Mouse (Mus musculus) T-cell, adult 66 days (primary cell): ENCODE results near the gene Tnfrsf22. TPM values are rescaled to one million over a fixed set of nuclear protein-coding genes. Genes with fewer than 3 reads are reported as not detected.

Experiments
- total RNA-seq, 2 experiments: library from RNA; stranded (reverse); gene quantifications; 3 replicates in 1 of 2; 4 replicates in 1 of 2; pipeline ENCODE4 v1.2.4; 2023

The Tnfrsf22 gene
- 10 to 100 TPM; 15.1 to 22.9 TPM for total RNA-seq

DNA sequence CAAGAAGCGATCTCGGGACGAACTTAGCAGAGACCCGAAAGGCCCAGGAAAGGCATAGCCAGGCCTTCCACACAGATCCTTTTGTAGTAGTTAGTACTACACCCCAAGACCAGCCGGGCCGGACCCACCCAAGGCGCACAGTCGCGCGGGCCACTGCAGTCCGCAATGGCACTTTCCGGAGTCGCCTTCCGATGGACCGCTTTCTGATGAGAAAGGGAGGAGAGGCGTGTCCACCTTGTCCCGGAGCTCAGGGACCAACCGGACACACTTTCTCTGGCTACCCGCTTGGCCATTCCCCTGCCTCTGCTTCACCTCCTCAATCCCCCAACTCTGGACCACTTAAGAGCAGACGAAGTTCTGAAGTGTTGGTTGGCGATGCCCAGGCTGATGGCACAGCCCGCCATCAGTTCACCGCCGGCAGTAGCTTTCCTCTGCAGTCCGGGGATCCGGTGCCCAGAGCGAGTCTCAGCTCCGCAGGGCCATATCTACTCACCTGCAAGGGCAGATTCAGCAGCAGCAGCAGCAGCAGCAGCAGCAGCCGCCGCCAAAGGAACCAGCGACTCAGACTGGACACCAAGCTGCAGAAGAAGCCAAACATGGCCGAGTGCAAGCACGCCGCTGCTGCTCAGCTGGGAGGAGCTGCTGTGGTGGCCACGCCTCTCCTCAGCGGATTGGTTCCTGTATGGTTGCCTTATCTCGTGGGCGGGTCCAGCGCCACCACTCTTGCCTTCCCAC lies at the start of gene Tnfrsf22:
Gene Tnfrsf22 (minus strand): TSS at position 628 of the 735 bp plus-strand sequence.

DNA sequence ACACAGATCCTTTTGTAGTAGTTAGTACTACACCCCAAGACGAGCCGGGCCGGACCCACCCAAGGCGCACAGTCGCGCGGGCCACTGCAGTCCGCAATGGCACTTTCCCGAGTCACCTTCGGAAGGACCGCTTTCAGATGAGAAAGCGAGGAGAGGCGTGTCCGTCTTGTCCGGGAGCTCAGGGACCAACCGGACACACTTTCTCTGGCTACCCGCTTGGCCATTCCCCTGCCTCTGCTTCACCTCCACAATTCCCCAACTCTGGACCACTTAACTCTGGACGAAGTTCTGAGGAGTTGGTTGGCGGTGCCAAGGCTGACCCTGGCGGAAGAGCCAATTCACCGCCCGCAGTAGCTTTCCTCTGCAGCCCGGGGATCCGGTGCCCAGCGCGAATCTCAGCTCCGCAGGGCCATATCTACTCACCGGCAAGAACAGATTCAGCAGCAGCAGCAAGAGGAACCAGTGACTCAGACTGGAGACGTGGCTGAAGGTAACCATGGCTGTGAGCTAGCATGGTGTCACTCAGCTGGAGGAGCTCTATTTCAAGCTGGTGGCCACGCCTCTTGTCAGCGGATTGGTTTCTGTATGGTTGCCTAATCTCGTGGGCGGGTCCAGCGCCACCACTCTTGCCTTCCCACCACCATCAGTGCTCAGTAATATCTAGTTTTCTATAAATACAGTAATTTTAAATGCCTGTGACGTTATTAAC lies 36.1 kb upstream of the Tnfrsf22 start, which contains the start of gene Tnfrsf23:
Gene Tnfrsf23 (minus strand): TSS at position 514 of the 709 bp plus-strand sequence.

DNA sequence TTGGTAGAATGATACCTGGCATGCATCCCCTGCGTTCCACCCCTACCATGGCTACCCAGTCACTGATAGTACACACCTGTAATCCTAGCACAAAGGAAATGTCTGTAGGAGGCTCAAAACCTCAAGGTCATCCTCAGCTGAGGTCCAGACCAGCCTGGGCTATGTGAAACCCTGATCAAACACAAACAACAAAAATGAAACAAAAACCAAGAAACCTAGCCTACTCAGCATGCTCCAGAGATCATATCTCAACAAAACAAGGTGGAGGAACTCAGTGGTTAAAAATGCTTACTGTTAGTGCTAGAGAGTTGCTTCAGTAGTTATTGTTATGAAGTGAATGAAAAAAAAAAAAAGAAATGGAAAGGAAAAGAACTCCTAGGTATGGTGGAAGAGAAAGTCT lies 20.9 kb downstream of the Tnfrsf22 start, which contains the start of gene Tnfrsf26:
Gene Tnfrsf26 (minus strand): TSS at position 183 of the 400 bp plus-strand sequence.

DNA sequence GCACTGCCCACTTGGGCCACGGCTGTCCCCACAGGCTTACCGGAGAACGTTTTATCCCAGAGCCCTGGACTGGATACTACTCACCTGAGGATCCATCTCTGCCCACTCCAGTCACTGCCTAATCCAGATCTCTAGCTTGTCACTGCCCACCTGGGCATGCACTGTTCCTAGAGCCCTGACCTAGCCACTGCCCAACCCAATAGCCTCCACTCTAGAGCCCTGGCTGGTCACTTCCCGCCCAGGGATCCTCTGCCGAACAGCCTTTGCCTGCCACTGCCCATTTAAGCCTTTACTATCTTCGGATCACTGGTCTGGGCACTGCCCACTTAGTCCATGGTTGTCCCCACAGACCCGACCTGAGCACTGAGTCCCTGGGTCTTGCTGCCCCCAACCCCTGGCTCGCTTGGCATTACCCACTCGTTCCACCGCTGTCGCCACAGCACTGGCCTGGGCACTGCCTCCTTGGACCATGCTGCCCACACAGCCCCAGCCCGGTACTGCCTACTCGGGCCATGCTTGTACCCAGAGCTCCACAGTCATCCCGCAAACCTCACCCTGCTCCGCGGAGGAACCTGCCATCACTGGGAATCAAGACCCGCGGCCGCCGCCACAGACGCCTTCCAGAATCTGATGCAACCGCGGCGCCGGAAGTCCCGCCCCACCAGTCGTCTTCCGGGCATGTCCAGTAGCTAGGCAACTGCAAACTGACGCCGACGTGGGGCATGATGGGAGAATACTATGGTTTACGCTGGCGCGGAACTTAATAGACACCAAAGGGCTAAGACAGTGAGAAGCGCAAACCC lies 49.8 kb downstream of the Tnfrsf22 start, which contains the start of gene Cars:
Gene Cars (minus strand): TSS at position 663 of the 803 bp plus-strand sequence.

Other genes starting within 250 kb of the Tnfrsf22 start
- gene Cdkn1c, start 188.6 kb downstream of the Tnfrsf22 start, total RNA-seq, result 1 to 10 TPM; 2.7 to 2.8 TPM
- not detected for gene Slc22a18, start 175.9 kb downstream of the Tnfrsf22 start, total RNA-seq
- gene Phlda2, start 146.5 kb downstream of the Tnfrsf22 start, total RNA-seq, result not detected
- gene Nap1l4, start 100.6 kb downstream of the Tnfrsf22 start, total RNA-seq, result 100 to 1,000 TPM; 206 to 216 TPM
- 10 to 100 TPM; 62.6 to 64.4 TPM for gene Cars, start 49.6 kb downstream of the Tnfrsf22 start, total RNA-seq
- gene Tnfrsf26, start 20.9 kb downstream of the Tnfrsf22 start, total RNA-seq, result 10 to 100 TPM; 28.2 to 33.1 TPM
- gene Tnfrsf23, start 36.2 kb upstream of the Tnfrsf22 start, total RNA-seq, result 1 to 10 TPM; 2.7 to 3.2 TPM
- gene Osbpl5, start 107.3 kb upstream of the Tnfrsf22 start, total RNA-seq, result 10 to 100 TPM; 40.1 to 45.0 TPM
- gene Mrgprg, start 117.3 kb upstream of the Tnfrsf22 start, total RNA-seq, result not detected
- gene Mrgpre, start 134.8 kb upstream of the Tnfrsf22 start, total RNA-seq, result 1 to 10 TPM; 1.1 TPM
- gene Nadsyn1, start 173.2 kb upstream of the Tnfrsf22 start, total RNA-seq, result 10 to 100 TPM; 11.0 to 16.2 TPM
- gene Dhcr7, start 173.5 kb upstream of the Tnfrsf22 start, total RNA-seq, result 10 to 100 TPM; 34.3 to 35.2 TPM
- not detected for gene Gm498, start 217.2 kb upstream of the Tnfrsf22 start, total RNA-seq